Comparison of ENCODE assay signal across 8 mouse cellular contexts in the genomic region with DNA sequence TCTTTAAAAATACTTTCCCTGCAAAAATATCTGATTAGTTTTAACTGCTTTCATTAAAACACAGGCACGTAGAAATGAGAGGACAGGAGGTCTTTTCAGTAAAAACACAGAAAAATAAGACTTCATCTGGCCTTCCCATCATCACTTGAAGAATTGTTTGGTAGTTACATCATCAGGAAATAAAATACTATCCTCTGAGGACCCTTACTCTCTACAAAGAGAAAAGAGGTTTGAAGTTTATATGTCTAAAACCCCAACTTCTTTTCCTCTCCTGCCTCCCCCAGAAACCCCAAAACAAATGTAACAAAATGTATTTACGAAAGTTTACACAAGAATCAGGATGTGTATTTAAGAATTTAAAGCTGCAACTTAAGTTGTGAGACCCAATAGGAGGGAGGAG. TPM values are rescaled to one million over a fixed set of nuclear protein-coding genes. Genes with fewer than 3 reads are reported as not detected.
A peak's percentile ranks its signal among the peaks of the same experiment; 100 is the strongest.
DNase-seq lines count a peak whose midpoint lies in the region; ATAC-seq and TF ChIP-seq lines count a peak whose summit lies in the region.

No protein-coding gene starts in this region.

- no peak for DNase-seq in heart, adult 8-10 months (ENCODE audit: low spot score)
- DNase-seq in CH12.LX (ENCODE audit: extremely low read depth) = no peak
- DNase-seq in T-cell, adult 2 months (ENCODE audit: low spot score) = no peak
- no peak for DNase-seq in layer of hippocampus, adult 9-10 months (ENCODE audit: low spot score)
- no peak for DNase-seq in left cerebral cortex, postnatal 4 days

- no peak for ATAC-seq in heart, embryonic 12.5 days (ENCODE audit: insufficient number of reproducible peaks, low FRiP score)
- ATAC-seq in forebrain, embryonic 15.5 days (replicated peaks) = peak; percentile 5; the same call in 1 of the 2 replicates
- ATAC-seq in liver, embryonic 15.5 days (ENCODE audit: insufficient read depth) = no peak

- no peak for TF ChIP-seq POLR2A in CH12.LX (IDR thresholded peaks at IDR 0.05; ENCODE audit: low read depth, low read length)

- 51% methylated on average over 2 of the region's 2 CpGs for WGBS in heart, embryonic 12.5 days
- WGBS in forebrain, embryonic 15.5 days = 71% methylated on average over 2 of the region's 2 CpGs
- WGBS in liver, embryonic 15.5 days (ENCODE audit: insufficient replicate concordance) = 52% methylated on average over 2 of the region's 2 CpGs

- H3K9ac ChIP-seq in heart, embryonic 12.5 days = peak overlapping the region; percentile 91
- no peak overlapping the region for H3K9ac ChIP-seq in CH12.LX (ENCODE audit: insufficient read depth, low read depth)
- H3K9ac ChIP-seq in forebrain, embryonic 15.5 days (replicated peaks) = peak overlapping the region; percentile 72
- H3K9ac ChIP-seq in liver, embryonic 15.5 days = peak overlapping the region; percentile 53; the same call in 1 of the 2 replicates

- 0 out of 2 replicates have a peak, but pooled peaks cover under 1% of the 10 kb centered on the region for H3K9me3 ChIP-seq in heart, embryonic 12.5 days (replicated peaks)
- H3K9me3 ChIP-seq in CH12.LX (replicated peaks; ENCODE audit: low read length) = no peaks in the 10 kb centered on the region
- no peaks in the 10 kb centered on the region for H3K9me3 ChIP-seq in forebrain, embryonic 15.5 days
- H3K9me3 ChIP-seq in liver, embryonic 15.5 days (replicated peaks) = no peaks in the 10 kb centered on the region

- no peak for TF ChIP-seq CTCF in CH12.LX (conservative IDR thresholded peaks at IDR 0.05 in 1 of 2, IDR thresholded peaks at IDR 0.05 in 1 of 2; ENCODE audit: low read depth in 2 of 2, low read length in 2 of 2)

- in situ Hi-C loops in CH12.LX (cut with MboI; ENCODE audit: low pct_ligation_motif_present, low pct_unique_long_range_greater_than_20kb, low sequenced_read_pairs) = loop anchor here (10.0 kb wide), 1 partner anchor 304 kb away; no protein-coding TSS in a partner anchor

- dilution Hi-C loops in CH12.LX (cut with MboI; ENCODE audit: extremely low pct_ligation_motif_present, extremely low pct_unique_long_range_greater_than_20kb, low sequenced_read_pairs) = no loop called here

- TF ChIP-seq EP300 in CH12.LX (IDR thresholded peaks at IDR 0.05; ENCODE audit: low read length) = no peak

- TF ChIP-seq RAD21 in CH12.LX (IDR thresholded peaks at IDR 0.05; ENCODE audit: low read depth, low read length) = no peak

- intact Hi-C loops in left cerebral cortex, postnatal 4 days (cut with DNase I) = no loop called here

- peak overlapping the region; percentile 75 for H3K4me2 ChIP-seq in heart, embryonic 12.5 days
- H3K4me2 ChIP-seq in CH12.LX (ENCODE audit: insufficient read depth, low read depth, poor library complexity, severe bottlenecking) = peak overlapping the region; percentile 93
- peak overlapping the region; percentile 90 for H3K4me2 ChIP-seq in forebrain, embryonic 15.5 days (replicated peaks)
- peak overlapping the region; percentile 72 for H3K4me2 ChIP-seq in liver, embryonic 15.5 days

- H3K4me3 ChIP-seq in heart, embryonic 12.5 days = peak overlapping the region; percentile 78
- H3K4me3 ChIP-seq in CH12.LX (replicated peaks in 1 of 3; ENCODE audit: low read depth in 2 of 3, low read length in 2 of 3, poor library complexity in 1 of 3) = peak overlapping the region in 2 of 3 experiments; percentile 65 to 66
- peak overlapping the region; percentile 70 for H3K4me3 ChIP-seq in forebrain, embryonic 15.5 days
- peak overlapping the region; percentile 59 for H3K4me3 ChIP-seq in liver, embryonic 15.5 days (replicated peaks)

- H3K27me3 ChIP-seq in heart, embryonic 12.5 days (replicated peaks) = no peaks in the 10 kb centered on the region
- H3K27me3 ChIP-seq in CH12.LX (replicated peaks) = no peaks in the 10 kb centered on the region
- peaks cover 11% of the 10 kb centered on the region; the same call in 1 of the 2 replicates for H3K27me3 ChIP-seq in forebrain, embryonic 15.5 days
- peaks cover 30% of the 10 kb centered on the region for H3K27me3 ChIP-seq in liver, embryonic 15.5 days

- peaks cover 7% of the 10 kb centered on the region; the same call in 1 of the 2 replicates for H3K36me3 ChIP-seq in heart, embryonic 12.5 days
- H3K36me3 ChIP-seq in CH12.LX (replicated peaks in 1 of 2; ENCODE audit: control insufficient read depth in 1 of 2, insufficient read depth in 1 of 2, low read length in 1 of 2) = peaks cover 0 to 19% of the 10 kb centered on the region in 2 experiments
- H3K36me3 ChIP-seq in forebrain, embryonic 15.5 days = no peaks in the 10 kb centered on the region
- no peaks in the 10 kb centered on the region for H3K36me3 ChIP-seq in liver, embryonic 15.5 days (replicated peaks)

- H3K27ac ChIP-seq in heart, embryonic 12.5 days (ENCODE audit: poor library complexity, severe bottlenecking) = peak overlapping the region; percentile 83; the same call in 1 of the 2 replicates
- no peak overlapping the region for H3K27ac ChIP-seq in CH12.LX (ENCODE audit: insufficient read depth, low read depth)
- H3K27ac ChIP-seq in forebrain, embryonic 15.5 days (replicated peaks) = no peak overlapping the region
- H3K27ac ChIP-seq in liver, embryonic 15.5 days (replicated peaks) = no peak overlapping the region

- H3K79me2 ChIP-seq in CH12.LX (replicated peaks; ENCODE audit: control insufficient read depth, extremely low read depth, insufficient read depth, poor library complexity, severe bottlenecking) = peaks cover 3% of the 10 kb centered on the region; the same call in 1 of the 2 replicates

- H3K4me1 ChIP-seq in heart, embryonic 12.5 days (replicated peaks) = peaks cover 39% of the 10 kb centered on the region
- peaks cover 9 to 62% of the 10 kb centered on the region in 2 experiments for H3K4me1 ChIP-seq in CH12.LX (ENCODE audit: control insufficient read depth in 1 of 2, insufficient read depth in 2 of 2)
- H3K4me1 ChIP-seq in forebrain, embryonic 15.5 days = peaks cover 6% of the 10 kb centered on the region
- H3K4me1 ChIP-seq in liver, embryonic 15.5 days (replicated peaks) = 0 out of 2 replicates have a peak, but pooled peaks cover 6% of the 10 kb centered on the region

TF ChIP-seq in CH12.LX, 34 proteins besides CTCF, POLR2A, EP300 and RAD21:
- TF ChIP-seq CHD1 (IDR thresholded peaks at IDR 0.05; ENCODE audit: low read depth, low read length) (no peak), IRF4 (IDR thresholded peaks at IDR 0.05; ENCODE audit: low read depth, low read length) (no peak), ELF1 (IDR thresholded peaks at IDR 0.05; ENCODE audit: low read depth, low read length) (no peak), MAZ (IDR thresholded peaks at IDR 0.05; ENCODE audit: low read depth, low read length) (no peak), SMC3 (IDR thresholded peaks at IDR 0.05; ENCODE audit: low read depth, low read length) (no peak), TBP (conservative IDR thresholded peaks at IDR 0.05; ENCODE audit: low read depth, low read length) (no peak), ZMIZ1 (IDR thresholded peaks at IDR 0.05; ENCODE audit: low read depth, low read length) (no peak), NRF1 (IDR thresholded peaks at IDR 0.05; ENCODE audit: low read depth, low read length) (no peak)

RNA-seq across cellular contexts. Expression of a gene that starts 58.1 kb away (rescaled TPM):
- 27.5 and 30.1 TPM in 2 replicates for polyA plus RNA-seq in heart, embryonic 12.5 days (2016; fragmentation: Nextera tagmentation; extraction: Ambion mirVana)
- total RNA-seq in heart, adult 8-10 months (2022) = 10 to 100 TPM; 63.7 to 86.8 (median 76.8) TPM
- total RNA-seq in CH12.LX (2012; rRNA removed) = 94.7 and 115 TPM in 2 replicates
- total RNA-seq in CH12.LX (2014; rRNA removed) = 107 and 121 TPM in 2 replicates
- 103 and 120 TPM in 2 replicates for polyA plus RNA-seq in CH12.LX (2012; ENCODE audit: insufficient read length, low read depth)
- 41.8 and 42.6 TPM in 2 replicates for polyA plus RNA-seq in forebrain, embryonic 15.5 days (2015; fragmentation: Nextera tagmentation; extraction: Ambion mirVana)
- 21.8 and 22.7 TPM in 2 replicates for polyA plus RNA-seq in liver, embryonic 15.5 days (2015; fragmentation: Nextera tagmentation; extraction: Ambion mirVana)
- 10 to 100 TPM; 16.4 to 17.0 TPM for total RNA-seq in left cerebral cortex, postnatal 4 days (2021)
